Mouse (Mus musculus) heart, embryonic 14.5 days (tissue): ENCODE measurements around the gene Stk39. TPM values are rescaled to one million over a fixed set of nuclear protein-coding genes. Genes with fewer than 3 reads are reported as not detected.

Experiments used
- ATAC-seq: fragments of 200-750 bp; cut with Nextera tagmentation; 2 replicates; pipeline ENCODE4 v1.8.0; 2017; ENCODE audit warnings: low read depth, moderate TSS enrichment; ENCODE audit not compliant: insufficient number of reproducible peaks, insufficient read depth, low FRiP score
- H3K27ac ChIP-seq, 2 experiments: fragments of 200-500 bp in 1 of 2; fragments of 300-500 bp in 1 of 2; sonication (generic) in 1 of 2; replicated peaks in 1 of 2; 2 replicates each; pipeline ENCODE4 v1.5.1; 2012 to 2014; ENCODE audit warnings: low read depth in 2 of 2, low read length in 2 of 2, control low read depth in 1 of 2, mild to moderate bottlenecking in 1 of 2, mixed read lengths in 1 of 2; ENCODE audit not compliant: control insufficient read depth in 1 of 2, insufficient read depth in 1 of 2
- H3K27me3 ChIP-seq: fragments of 300-500 bp; sonication (generic); 2 replicates; pipeline ENCODE4 v1.6.1; 2014; ENCODE audit warnings: mild to moderate bottlenecking, low read length, control low read depth; ENCODE audit not compliant: control insufficient read depth, insufficient read depth
- H3K36me3 ChIP-seq: fragments of 300-500 bp; sonication (generic); 2 replicates; pipeline ENCODE4 v1.6.1; 2014; ENCODE audit warnings: mild to moderate bottlenecking, control low read depth, low read length, mixed read lengths; ENCODE audit not compliant: control insufficient read depth, insufficient read depth
- H3K4me1 ChIP-seq, 2 experiments: fragments of 200-500 bp in 1 of 2; fragments of 300-500 bp in 1 of 2; sonication (generic) in 1 of 2; 2 replicates each; pipeline ENCODE4 v1.6.1; 2012 to 2014; ENCODE audit warnings: low read length in 2 of 2, control low read depth in 1 of 2, mixed read lengths in 1 of 2; ENCODE audit not compliant: control insufficient read depth in 2 of 2, insufficient read depth in 2 of 2
- H3K4me2 ChIP-seq: fragments of 300-500 bp; sonication (generic); 2 replicates; pipeline ENCODE4 v1.6.1; 2014; ENCODE audit warnings: mild to moderate bottlenecking, low read length
- H3K4me3 ChIP-seq, 2 experiments: fragments of 200-500 bp in 1 of 2; fragments of 300-500 bp in 1 of 2; sonication (generic) in 1 of 2; 2 replicates each; pipeline ENCODE4 v1.5.1; 2012 to 2014; ENCODE audit warnings: low read length in 2 of 2, mild to moderate bottlenecking in 2 of 2, control low read depth in 1 of 2, low read depth in 1 of 2, moderate library complexity in 1 of 2; ENCODE audit not compliant: control insufficient read depth in 1 of 2, insufficient read depth in 1 of 2
- H3K9ac ChIP-seq: fragments of 300-500 bp; sonication (generic); 2 replicates; pipeline ENCODE4 v1.6.1; 2014; ENCODE audit warnings: mild to moderate bottlenecking, low read length
- H3K9me3 ChIP-seq: fragments of 300-500 bp; sonication (generic); 2 replicates; pipeline ENCODE4 v1.6.1; 2016; ENCODE audit warnings: low read length, control low read depth; ENCODE audit not compliant: control insufficient read depth
- WGBS: fragments of 180-500 bp; shearing (Covaris S2); extraction: QIAGEN DNeasy Blood & Tissue Kit; methylation state at CpG from one replicate; pipeline ENCODE4 v1.1.7; 2014; 5-methylcytosine and 5-hydroxymethylcytosine counted together
- polyA plus RNA-seq: library from polyadenylated mRNA; unstranded; fragments of >200 nt; fragmentation: Nextera tagmentation; extraction: Ambion mirVana; gene quantifications from 2 replicates; pipeline ENCODE4 v1.2.1, GENCODE M21; 2014

Stk39 gene
- polyA plus RNA-seq, 1 experiment from 2014 or later = 90.8 TPM

- Histone ChIP-seq H3K4me1 (no peaks in the 10 kb centered on the region), H3K9ac (no peak overlapping the region), H3K4me2 (no peak overlapping the region), H3K4me3 (no peak overlapping the region), H3K36me3 (peaks cover 59% of the 10 kb centered on the region), H3K27ac (no peak overlapping the region), H3K27me3 (no peaks in the 10 kb centered on the region), H3K9me3 (no peaks in the 10 kb centered on the region)
- no peak for ATAC-seq
- WGBS = 68% methylated on average over 2 of the region's 2 CpGs
Measured at GRCm38 (mm10) chr2:68296743-68297142, 175.3 kb downstream of the Stk39 start.

GRCm38 (mm10) chr2:68292539-68293320 is 179.3 kb downstream of the Stk39 start:
- H3K4me1 ChIP-seq = peaks cover 2 to 8% of the 10 kb centered on the region in 2 experiments; a peak in 1 of 4 replicates
- H3K27ac ChIP-seq = no peak overlapping the region
- WGBS = 82% methylated on average over 16 of the region's 16 CpGs
- peaks cover 43% of the 10 kb centered on the region for H3K36me3 ChIP-seq
- H3K27me3 ChIP-seq = no peaks in the 10 kb centered on the region
- no peaks in the 10 kb centered on the region for H3K9me3 ChIP-seq
- H3K4me2 ChIP-seq = no peak overlapping the region
- no peak overlapping the region for H3K4me3 ChIP-seq
- no peak overlapping the region for H3K9ac ChIP-seq
- ATAC-seq = no peak

- Histone ChIP-seq H3K4me2 (no peak overlapping the region), H3K36me3 (peaks cover 41% of the 10 kb centered on the region), H3K27ac (no peak overlapping the region), H3K4me1 (peaks cover 2 to 8% of the 10 kb centered on the region in 2 experiments; a peak in 1 of 4 replicates), H3K27me3 (no peaks in the 10 kb centered on the region), H3K9me3 (no peaks in the 10 kb centered on the region), H3K4me3 (no peak overlapping the region), H3K9ac (no peak overlapping the region)
- no peak for ATAC-seq
- WGBS = 64% methylated on average over 5 of the region's 5 CpGs
Measured at GRCm38 (mm10) chr2:68291895-68292294, 180.2 kb downstream of the Stk39 start.

- H3K4me1 ChIP-seq = peaks cover 2 to 8% of the 10 kb centered on the region in 2 experiments; a peak in 1 of 4 replicates
- no peaks in the 10 kb centered on the region for H3K27me3 ChIP-seq
- H3K4me2 ChIP-seq = no peak overlapping the region
- peaks cover 34% of the 10 kb centered on the region for H3K36me3 ChIP-seq
- no peak for ATAC-seq
- H3K9ac ChIP-seq = no peak overlapping the region
- H3K9me3 ChIP-seq = no peaks in the 10 kb centered on the region
- 17% methylated on average over 4 of the region's 4 CpGs for WGBS
- H3K27ac ChIP-seq = no peak overlapping the region; a peak in 1 of 4 replicates
- no peak overlapping the region for H3K4me3 ChIP-seq
Measured at GRCm38 (mm10) chr2:68289961-68290360, 182.1 kb downstream of the Stk39 start.

- Histone ChIP-seq H3K9ac (no peak overlapping the region), H3K4me3 (no peak overlapping the region), H3K4me2 (no peak overlapping the region), H3K9me3 (no peaks in the 10 kb centered on the region), H3K27me3 (no peaks in the 10 kb centered on the region), H3K27ac (no peak overlapping the region), H3K4me1 (peaks cover 2 to 8% of the 10 kb centered on the region in 2 experiments; a peak in 1 of 4 replicates), H3K36me3 (peaks cover 34% of the 10 kb centered on the region)
- 81% methylated on average over 10 of the region's 10 CpGs for WGBS
- no peak for ATAC-seq
Measured at GRCm38 (mm10) chr2:68289177-68289576, 182.9 kb downstream of the Stk39 start.

GRCm38 (mm10) chr2:68288106-68288505 is 184.0 kb downstream of the Stk39 start:
- Histone ChIP-seq H3K27me3 (no peaks in the 10 kb centered on the region), H3K9me3 (no peaks in the 10 kb centered on the region), H3K4me3 (no peak overlapping the region), H3K4me2 (no peak overlapping the region), H3K4me1 (peaks cover 2 to 8% of the 10 kb centered on the region in 2 experiments; a peak in 1 of 4 replicates), H3K9ac (no peak overlapping the region), H3K27ac (no peak overlapping the region), H3K36me3 (peaks cover 36% of the 10 kb centered on the region)
- WGBS = 86% methylated on average over 10 of the region's 10 CpGs
- no peak for ATAC-seq

GRCm38 (mm10) chr2:68284391-68284790 is 187.7 kb downstream of the Stk39 start:
- ATAC-seq = no peak
- 63% methylated on average over 2 of the region's 2 CpGs for whole genome bisulfite sequencing
- Histone ChIP-seq H3K27ac (no peak overlapping the region), H3K4me1 (no peaks in the 10 kb centered on the region), H3K4me3 (no peak overlapping the region), H3K36me3 (peaks cover 49% of the 10 kb centered on the region), H3K9ac (no peak overlapping the region), H3K4me2 (no peak overlapping the region), H3K27me3 (no peaks in the 10 kb centered on the region), H3K9me3 (no peaks in the 10 kb centered on the region; the same call in 1 of the 2 replicates)
